Mouse (Mus musculus): ENCODE measurements around the gene Pik3cb. TPM values are rescaled to one million over a fixed set of nuclear protein-coding genes. Genes with fewer than 3 reads are reported as not detected.

Pik3cb gene
- total and polyA plus RNA-seq, 3 experiments = 2.2 to 7.6 TPM; not detected in 1

GRCm38 (mm10) chr9:99160780-99161179 lies 20.4 kb upstream of the Pik3cb start:
- peak; percentile 75 for DNase-seq (ENCODE audit: low read depth, low spot score)
- H3K36me3 ChIP-seq (ENCODE audit: control insufficient read depth in 1 of 2, insufficient read depth in 2 of 2, low read length in 2 of 2) = peaks cover 0 to 43% of the 10 kb centered on the region in 2 experiments; a peak in 2 of 4 replicates
- no peaks in the 10 kb centered on the region for H3K27me3 ChIP-seq (ENCODE audit: control insufficient read depth in 1 of 2, insufficient read depth in 2 of 2, low read length in 2 of 2)
- H3K4me3 ChIP-seq (ENCODE audit: control insufficient read depth in 1 of 2, insufficient read depth in 1 of 2, low read depth in 2 of 2, low read length in 2 of 2) = no peak overlapping the region
- H3K4me1 ChIP-seq (ENCODE audit: control insufficient read depth in 1 of 2, insufficient read depth in 2 of 2, low read length in 2 of 2) = peaks cover 24 to 55% of the 10 kb centered on the region in 2 experiments
- H3K9ac ChIP-seq (ENCODE audit: control insufficient read depth, low read depth, low read length, poor library complexity, severe bottlenecking) = no peak overlapping the region
- no peak for TF ChIP-seq ZMIZ1 (IDR thresholded peaks at IDR 0.05; ENCODE audit: low read depth, low read length)
- no peak for TF ChIP-seq CTCF (IDR thresholded peaks at IDR 0.05 in 2 of 3, conservative IDR thresholded peaks at IDR 0.05 in 1 of 3; ENCODE audit: control insufficient read depth in 1 of 3, insufficient read depth in 1 of 3, low read depth in 2 of 3, low read length in 3 of 3, poor library complexity in 1 of 3, severe bottlenecking in 1 of 3)
- TF ChIP-seq CHD2 (IDR thresholded peaks at IDR 0.05; ENCODE audit: low read length) = no peak
- no peak for TF ChIP-seq ZNF384 (IDR thresholded peaks at IDR 0.05; ENCODE audit: low read depth, low read length)
- peak; percentile 65; the same call in 1 of the 2 replicates for TF ChIP-seq SIN3A (IDR thresholded peaks at IDR 0.05; ENCODE audit: low read length)
- no peak for TF ChIP-seq BHLHE40 (IDR thresholded peaks at IDR 0.05; ENCODE audit: borderline replicate concordance, low read depth, low read length)
- no peak for TF ChIP-seq GATA1 (IDR thresholded peaks at IDR 0.05; ENCODE audit: low read depth, low read length)
- TF ChIP-seq USF1 (IDR thresholded peaks at IDR 0.05; ENCODE audit: low read depth, low read length) = no peak
- TF ChIP-seq RAD21 (IDR thresholded peaks at IDR 0.05; ENCODE audit: low read depth, low read length) = no peak
- TF ChIP-seq MAX (IDR thresholded peaks at IDR 0.05; ENCODE audit: low read length) = 0 out of 2 replicates have a peak, but pooled peaks have one; percentile 12
- TF ChIP-seq SMC3 (IDR thresholded peaks at IDR 0.05; ENCODE audit: low read depth, low read length) = no peak
- TF ChIP-seq MYB (IDR thresholded peaks at IDR 0.05; ENCODE audit: low read depth, low read length) = no peak
- TF ChIP-seq POLR2A (IDR thresholded peaks at IDR 0.05; ENCODE audit: control insufficient read depth in 1 of 2, insufficient read depth in 1 of 2, low read depth in 1 of 2, low read length in 2 of 2, poor library complexity in 1 of 2) = no peak
- TF ChIP-seq NRF1 (IDR thresholded peaks at IDR 0.05; ENCODE audit: insufficient read depth, low read depth, low read length, poor library complexity, severe bottlenecking) = no peak
- peak; percentile 48; the same call in 1 of the 2 replicates for TF ChIP-seq TBP (IDR thresholded peaks at IDR 0.05; ENCODE audit: low read depth, low read length)
- peak; percentile 27; the same call in 1 of the 2 replicates for TF ChIP-seq MXI1 (IDR thresholded peaks at IDR 0.05; ENCODE audit: low read depth, low read length)
- TF ChIP-seq CHD1 (IDR thresholded peaks at IDR 0.05; ENCODE audit: low read depth, low read length) = no peak
- peak; percentile 57 for TF ChIP-seq ETS1 (IDR thresholded peaks at IDR 0.05; ENCODE audit: low read depth, low read length)
- no peak for TF ChIP-seq ZKSCAN1 (IDR thresholded peaks at IDR 0.05; ENCODE audit: low read depth, low read length)
- peak; percentile 85 for TF ChIP-seq MAFK (IDR thresholded peaks at IDR 0.05; ENCODE audit: borderline replicate concordance, low read depth, low read length)
- TF ChIP-seq RCOR1 (IDR thresholded peaks at IDR 0.05; ENCODE audit: low read depth, low read length) = no peak; the same call in 1 of the 2 replicates
- no peak for TF ChIP-seq TAL1 (IDR thresholded peaks at IDR 0.05; ENCODE audit: low read length)
- TF ChIP-seq GABPA (IDR thresholded peaks at IDR 0.05; ENCODE audit: low read depth, low read length) = peak; percentile 93
- no peaks in the 10 kb centered on the region for H3K79me2 ChIP-seq (ENCODE audit: control insufficient read depth, insufficient read depth, low read length, poor library complexity)
- no peaks in the 10 kb centered on the region for H3K9me3 ChIP-seq (replicated peaks; ENCODE audit: insufficient read depth, low read length)
- H3K27ac ChIP-seq (ENCODE audit: control insufficient read depth, low read depth, low read length) = peak overlapping the region; percentile 33; the same call in 1 of the 2 replicates

Measured in MEL (cell line).